Mouse (Mus musculus): ENCODE measurements around the gene Frmd5. TPM values are rescaled to one million over a fixed set of nuclear protein-coding genes. Genes with fewer than 3 reads are reported as not detected.
A peak's percentile ranks its signal among the peaks of the same experiment; 100 is the strongest.

Gene Frmd5
- polyA plus RNA-seq (2012; rRNA removed), result 1.4 and 8.8 TPM in 2 replicates

DNA sequence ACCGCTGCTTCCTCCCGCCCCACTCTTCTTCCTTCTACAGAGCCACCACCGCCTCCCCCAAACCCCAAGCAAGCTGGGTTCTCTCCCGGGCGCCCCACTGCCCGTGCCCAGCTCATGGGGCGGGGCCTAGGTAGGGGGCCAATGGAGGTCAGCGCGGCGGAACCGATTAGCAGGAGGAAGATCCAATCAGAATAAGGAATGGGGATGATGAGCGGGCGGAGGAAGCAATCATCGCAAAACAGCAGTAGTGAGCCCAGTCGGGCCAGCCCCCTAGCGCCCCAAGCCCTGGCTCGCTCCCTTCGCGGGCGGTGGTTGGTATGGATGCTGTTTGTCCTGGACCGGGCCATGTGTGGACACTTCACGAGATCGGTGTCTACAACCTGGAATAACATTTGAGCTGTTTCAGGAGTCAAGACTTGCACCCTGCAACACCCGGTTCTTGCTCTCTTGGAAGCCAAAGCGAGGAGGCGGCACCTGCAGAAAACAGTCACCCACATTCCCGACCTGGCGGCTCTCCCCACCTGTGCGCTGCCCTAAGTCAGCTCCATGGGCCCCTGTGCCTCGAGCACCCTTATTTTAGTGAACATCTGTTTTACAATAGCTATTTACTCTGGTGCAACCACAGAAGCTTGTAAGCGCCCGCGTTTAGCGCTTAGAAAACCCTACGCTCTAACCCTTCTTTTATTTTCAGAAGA is at the start of gene Frmd5:
Frmd5 (minus strand) TSS at position 129 of the 695 bp plus-strand sequence.
- no peaks in the 10 kb centered on the region; the same call in 1 of the 2 replicates for H3K4me1 ChIP-seq (replicated peaks; ENCODE audit: control insufficient read depth, insufficient read depth, low read length)
- peak within 1 kb of the TSS; percentile 52 for H3K4me3 ChIP-seq (ENCODE audit: control insufficient read depth, insufficient read depth, low read length)
- TF ChIP-seq POLR2A (IDR thresholded peaks at IDR 0.05; ENCODE audit: control insufficient read depth, extremely low read depth, insufficient read depth, low read length, poor library complexity) (no peak), CTCF (IDR thresholded peaks at IDR 0.05; ENCODE audit: borderline replicate concordance, control insufficient read depth, extremely low read depth, insufficient read depth, low read length, poor library complexity) (no peak)
- no peak within 1 kb of the TSS for H3K27ac ChIP-seq (ENCODE audit: control insufficient read depth, insufficient read depth, low read length)
- H3K27me3 ChIP-seq (ENCODE audit: control insufficient read depth, insufficient read depth, low read length), result peaks cover 15% of the 10 kb centered on the region
- DNase-seq, result peak; percentile 91
- 1% methylated on average over 35 of the region's 35 CpGs for WGBS
- no peaks in the 10 kb centered on the region for H3K36me3 ChIP-seq (ENCODE audit: control insufficient read depth, insufficient read depth, low read length)

- WGBS, result 91% methylated on average over 3 of the region's 3 CpGs
- no peak for DNase-seq
- H3K4me3 ChIP-seq (ENCODE audit: control insufficient read depth, insufficient read depth, low read length), result no peak overlapping the region
- H3K27me3 ChIP-seq (ENCODE audit: control insufficient read depth, insufficient read depth, low read length), result no peaks in the 10 kb centered on the region
- no peak overlapping the region for H3K27ac ChIP-seq (ENCODE audit: control insufficient read depth, insufficient read depth, low read length)
- no peak for TF ChIP-seq CTCF (IDR thresholded peaks at IDR 0.05; ENCODE audit: borderline replicate concordance, control insufficient read depth, extremely low read depth, insufficient read depth, low read length, poor library complexity)
- no peak for TF ChIP-seq POLR2A (IDR thresholded peaks at IDR 0.05; ENCODE audit: control insufficient read depth, extremely low read depth, insufficient read depth, low read length, poor library complexity)
- H3K4me1 ChIP-seq (replicated peaks; ENCODE audit: control insufficient read depth, insufficient read depth, low read length), result no peaks in the 10 kb centered on the region
- H3K36me3 ChIP-seq (ENCODE audit: control insufficient read depth, insufficient read depth, low read length), result no peaks in the 10 kb centered on the region
These were observed 47.1 kb upstream of the Frmd5 start for GRCm38 (mm10) chr2:121853974-121854373.

- no peaks in the 10 kb centered on the region for H3K36me3 ChIP-seq (ENCODE audit: control insufficient read depth, insufficient read depth, low read length)
- 59% methylated on average over 2 of the region's 2 CpGs for WGBS
- TF ChIP-seq CTCF (IDR thresholded peaks at IDR 0.05; ENCODE audit: borderline replicate concordance, control insufficient read depth, extremely low read depth, insufficient read depth, low read length, poor library complexity) (no peak), POLR2A (IDR thresholded peaks at IDR 0.05; ENCODE audit: control insufficient read depth, extremely low read depth, insufficient read depth, low read length, poor library complexity) (no peak)
- no peak for DNase-seq
- H3K27ac ChIP-seq (ENCODE audit: control insufficient read depth, insufficient read depth, low read length), result no peak overlapping the region
- no peaks in the 10 kb centered on the region for H3K4me1 ChIP-seq (replicated peaks; ENCODE audit: control insufficient read depth, insufficient read depth, low read length)
- H3K4me3 ChIP-seq (ENCODE audit: control insufficient read depth, insufficient read depth, low read length), result no peak overlapping the region
- no peaks in the 10 kb centered on the region for H3K27me3 ChIP-seq (ENCODE audit: control insufficient read depth, insufficient read depth, low read length)
These were observed 45.2 kb upstream of the Frmd5 start for GRCm38 (mm10) chr2:121852045-121852444.

- H3K4me3 ChIP-seq (ENCODE audit: control insufficient read depth, insufficient read depth, low read length), result no peak overlapping the region
- 67% methylated on average over 8 of the region's 8 CpGs for WGBS
- H3K27ac ChIP-seq (ENCODE audit: control insufficient read depth, insufficient read depth, low read length), result no peak overlapping the region
- DNase-seq, result no peak
- H3K27me3 ChIP-seq (ENCODE audit: control insufficient read depth, insufficient read depth, low read length), result no peaks in the 10 kb centered on the region
- no peaks in the 10 kb centered on the region for H3K36me3 ChIP-seq (ENCODE audit: control insufficient read depth, insufficient read depth, low read length)
- TF ChIP-seq POLR2A (IDR thresholded peaks at IDR 0.05; ENCODE audit: control insufficient read depth, extremely low read depth, insufficient read depth, low read length, poor library complexity) (no peak), CTCF (IDR thresholded peaks at IDR 0.05; ENCODE audit: borderline replicate concordance, control insufficient read depth, extremely low read depth, insufficient read depth, low read length, poor library complexity) (no peak)
- no peaks in the 10 kb centered on the region for H3K4me1 ChIP-seq (replicated peaks; ENCODE audit: control insufficient read depth, insufficient read depth, low read length)
These were observed 39.2 kb upstream of the Frmd5 start for GRCm38 (mm10) chr2:121846050-121846449.

GRCm38 (mm10) chr2:121842249-121842648 is 35.4 kb upstream of the Frmd5 start:
- WGBS, result 80% methylated on average over 3 of the region's 3 CpGs
- DNase-seq, result no peak
- Histone ChIP-seq H3K27me3 (ENCODE audit: control insufficient read depth, insufficient read depth, low read length) (no peaks in the 10 kb centered on the region), H3K27ac (ENCODE audit: control insufficient read depth, insufficient read depth, low read length) (no peak overlapping the region), H3K4me1 (replicated peaks; ENCODE audit: control insufficient read depth, insufficient read depth, low read length) (no peaks in the 10 kb centered on the region), H3K36me3 (ENCODE audit: control insufficient read depth, insufficient read depth, low read length) (no peaks in the 10 kb centered on the region), H3K4me3 (ENCODE audit: control insufficient read depth, insufficient read depth, low read length) (no peak overlapping the region)
- TF ChIP-seq POLR2A (IDR thresholded peaks at IDR 0.05; ENCODE audit: control insufficient read depth, extremely low read depth, insufficient read depth, low read length, poor library complexity) (no peak), CTCF (IDR thresholded peaks at IDR 0.05; ENCODE audit: borderline replicate concordance, control insufficient read depth, extremely low read depth, insufficient read depth, low read length, poor library complexity) (no peak)

- Histone ChIP-seq H3K4me1 (replicated peaks; ENCODE audit: control insufficient read depth, insufficient read depth, low read length) (no peaks in the 10 kb centered on the region), H3K36me3 (ENCODE audit: control insufficient read depth, insufficient read depth, low read length) (no peaks in the 10 kb centered on the region), H3K4me3 (ENCODE audit: control insufficient read depth, insufficient read depth, low read length) (no peak overlapping the region), H3K27me3 (ENCODE audit: control insufficient read depth, insufficient read depth, low read length) (no peaks in the 10 kb centered on the region), H3K27ac (ENCODE audit: control insufficient read depth, insufficient read depth, low read length) (no peak overlapping the region)
- WGBS, result 96% methylated on average over 3 of the region's 3 CpGs
- no peak for DNase-seq
- TF ChIP-seq POLR2A (IDR thresholded peaks at IDR 0.05; ENCODE audit: control insufficient read depth, extremely low read depth, insufficient read depth, low read length, poor library complexity) (no peak), CTCF (IDR thresholded peaks at IDR 0.05; ENCODE audit: borderline replicate concordance, control insufficient read depth, extremely low read depth, insufficient read depth, low read length, poor library complexity) (no peak)
These were observed 34.6 kb upstream of the Frmd5 start for GRCm38 (mm10) chr2:121841453-121841852.

Data from thymus, adult 2 months (tissue).